Mouse (Mus musculus) lung, adult 2 months (tissue): Measurements from ENCODE around the gene Apmap.

ENCODE experiments used
- CTCF ChIP-seq: fragments of 200-500 bp; IDR thresholded peaks from 2 replicates; pipeline ENCODE4 v1.5.1; 2011; ENCODE audit warnings: mild to moderate bottlenecking, low read length, control low read depth; ENCODE audit not compliant: insufficient read depth
- POLR2A ChIP-seq: fragments of 200-500 bp; IDR thresholded peaks from 2 replicates; pipeline ENCODE4 v1.6.1; 2011; ENCODE audit warnings: low read depth, mild to moderate bottlenecking, control low read depth, low read length, borderline replicate concordance; ENCODE audit errors: extremely low read depth

DNA sequence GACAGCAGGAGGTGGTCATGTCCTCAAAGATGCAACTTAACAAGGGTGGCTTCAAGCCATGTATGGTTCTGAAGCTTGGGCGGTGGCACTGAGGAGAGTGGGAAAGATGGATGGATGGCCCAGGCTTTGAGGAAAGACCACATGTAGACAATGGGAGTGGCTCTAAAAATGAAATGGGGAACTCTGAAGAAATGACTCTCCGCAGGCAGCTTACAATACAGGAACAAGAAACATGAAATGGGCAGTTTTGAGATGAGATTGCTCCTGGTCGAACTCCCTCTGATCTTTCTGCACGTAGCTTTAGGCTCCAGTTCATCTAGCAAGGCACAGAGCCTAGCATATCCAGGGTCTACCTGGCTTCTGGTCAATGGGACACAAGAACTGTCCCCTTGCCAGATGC lies 20.9 kb upstream of the Apmap start:
- TF ChIP-seq CTCF (no peak), POLR2A (no peak)
